Mouse (Mus musculus) heart, embryonic 16.5 days (tissue): Measurements from ENCODE around the gene Atp8a2. TPM values are rescaled to one million over a fixed set of nuclear protein-coding genes. Genes with fewer than 3 reads are reported as not detected.
A peak's percentile ranks its signal among the peaks of the same experiment; 100 is the strongest.

ENCODE experiments used
- ATAC-seq: fragments of 200-750 bp; cut with Nextera tagmentation; replicated peaks from 2 replicates; pipeline ENCODE4 v1.8.0; 2017; ENCODE audit warnings: moderate number of reproducible peaks; ENCODE audit not compliant: insufficient read depth, low FRiP score; ENCODE audit errors: extremely low read depth
- H3K27ac ChIP-seq: fragments of 300-500 bp; sonication (generic); 2 replicates; pipeline ENCODE4 v1.5.1; 2014; ENCODE audit warnings: mild to moderate bottlenecking, low read length, control low read depth, moderate library complexity
- H3K27me3 ChIP-seq: fragments of 300-500 bp; sonication (generic); 2 replicates; pipeline ENCODE4 v1.6.1; 2014; ENCODE audit warnings: low read length, mixed read lengths; ENCODE audit not compliant: control insufficient read depth, insufficient read depth
- H3K36me3 ChIP-seq: fragments of 300-500 bp; sonication (generic); 2 replicates; pipeline ENCODE4 v1.6.1; 2014; ENCODE audit not compliant: control insufficient read depth, insufficient read depth
- H3K4me1 ChIP-seq: fragments of 300-500 bp; sonication (generic); 2 replicates; pipeline ENCODE4 v1.6.1; 2014; ENCODE audit warnings: low read length, mixed read lengths; ENCODE audit not compliant: control insufficient read depth, insufficient read depth
- H3K4me2 ChIP-seq: fragments of 300-500 bp; sonication (generic); 2 replicates; pipeline ENCODE4 v1.6.1; 2014; ENCODE audit warnings: low read depth, mild to moderate bottlenecking, control low read depth, low read length
- H3K4me3 ChIP-seq: fragments of 300-500 bp; sonication (generic); 2 replicates; pipeline ENCODE4 v1.5.1; 2014; ENCODE audit warnings: mild to moderate bottlenecking, control low read depth, low read length
- H3K9ac ChIP-seq: fragments of 300-500 bp; sonication (generic); 2 replicates; pipeline ENCODE4 v1.6.1; 2014; ENCODE audit warnings: low read length, control low read depth
- H3K9me3 ChIP-seq: fragments of 300-500 bp; sonication (generic); replicated peaks from 2 replicates; pipeline ENCODE4 v1.6.1; 2016; ENCODE audit warnings: low read length; ENCODE audit not compliant: control insufficient read depth
- WGBS: fragments of 180-500 bp; shearing (Covaris S2); extraction: QIAGEN DNeasy Blood & Tissue Kit; methylation state at CpG from one replicate; pipeline ENCODE4 v1.1.7; 2014; 5-methylcytosine and 5-hydroxymethylcytosine counted together
- polyA plus RNA-seq: library from polyadenylated mRNA; unstranded; fragments of >200 nt; fragmentation: Nextera tagmentation; extraction: Ambion mirVana; gene quantifications from 2 replicates; pipeline ENCODE4 v1.2.1, GENCODE M21; 2015

The Atp8a2 gene
- polyA plus RNA-seq, 1 experiment from 2014 or later, result 6.1 TPM

DNA sequence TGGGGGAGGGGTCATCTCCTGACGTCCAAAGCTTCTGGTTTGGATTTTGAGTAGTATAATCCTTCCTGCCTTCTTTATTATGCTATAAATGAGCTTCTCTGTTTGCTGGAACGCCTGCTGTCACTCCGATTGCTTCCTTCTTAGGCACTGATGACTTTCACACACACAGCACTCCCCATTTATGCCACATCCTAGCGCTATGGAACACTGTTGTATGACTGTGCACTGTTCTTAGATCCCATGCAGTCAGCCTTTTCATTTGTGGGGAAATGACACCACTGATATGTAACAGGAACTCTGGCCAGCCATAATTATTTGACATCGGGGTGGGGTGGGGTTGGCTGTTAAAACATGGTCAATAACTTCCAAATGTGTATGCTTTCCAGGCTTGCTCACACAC, 306.2 kb downstream of the Atp8a2 start:
- no peaks in the 10 kb centered on the region for H3K36me3 ChIP-seq
- H3K4me2 ChIP-seq, result no peak overlapping the region
- H3K27ac ChIP-seq, result no peak overlapping the region
- no peak for ATAC-seq
- no peak overlapping the region for H3K9ac ChIP-seq
- peaks cover 14% of the 10 kb centered on the region for H3K4me1 ChIP-seq
- WGBS, result 71% methylated on average over 5 of the region's 5 CpGs
- H3K27me3 ChIP-seq, result peaks cover 2% of the 10 kb centered on the region
- H3K4me3 ChIP-seq, result no peak overlapping the region
- H3K9me3 ChIP-seq, result no peaks in the 10 kb centered on the region

DNA sequence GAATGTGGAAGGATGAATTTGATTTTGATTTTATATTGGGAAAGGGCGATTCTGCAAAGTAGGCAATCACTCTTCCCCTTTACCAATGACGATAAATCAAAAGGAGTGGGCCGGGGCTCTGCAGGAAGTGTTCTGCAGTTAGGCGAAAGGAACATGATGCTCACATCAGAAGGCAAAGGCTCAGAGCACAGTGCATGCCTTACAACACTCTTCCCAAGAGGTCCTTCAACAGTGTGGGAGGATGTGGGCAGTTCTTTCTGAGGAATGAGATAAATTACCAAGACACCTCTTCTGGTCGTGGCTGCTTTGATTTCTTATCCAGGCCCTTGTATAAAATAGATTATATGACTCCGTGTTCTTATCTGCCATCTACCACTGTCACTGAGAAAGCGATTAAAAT, 306.9 kb downstream of the Atp8a2 start:
- WGBS, result 45% methylated on average over 7 of the region's 7 CpGs
- Histone ChIP-seq H3K9me3 (no peaks in the 10 kb centered on the region), H3K27ac (no peak overlapping the region), H3K36me3 (no peaks in the 10 kb centered on the region), H3K27me3 (peaks cover 5% of the 10 kb centered on the region), H3K9ac (no peak overlapping the region), H3K4me3 (no peak overlapping the region), H3K4me2 (no peak overlapping the region), H3K4me1 (peaks cover 14% of the 10 kb centered on the region)
- ATAC-seq, result no peak

DNA sequence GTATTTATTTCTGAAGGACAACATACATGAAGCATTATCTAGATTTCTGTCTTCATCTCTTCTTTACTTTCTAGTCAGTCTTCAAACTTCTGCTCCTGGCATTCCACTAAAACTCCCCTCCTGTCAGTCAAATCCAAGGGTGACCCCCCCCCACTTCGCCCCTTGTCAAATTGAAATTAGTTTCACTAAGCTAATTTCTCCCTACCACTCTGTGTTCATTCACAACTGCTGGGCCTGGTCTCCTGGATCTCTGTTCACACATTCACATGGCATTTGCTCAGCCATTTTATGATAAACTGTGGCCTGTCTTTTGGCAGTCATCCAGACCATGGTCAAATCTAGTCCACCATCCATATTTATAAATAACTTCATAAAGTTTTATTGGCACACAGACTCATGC, 308.5 kb downstream of the Atp8a2 start:
- no peak overlapping the region for H3K4me2 ChIP-seq
- 84% methylated on average over 1 of the region's 1 CpGs for WGBS
- H3K27ac ChIP-seq, result no peak overlapping the region
- H3K9me3 ChIP-seq, result no peaks in the 10 kb centered on the region
- H3K9ac ChIP-seq, result no peak overlapping the region
- no peak for ATAC-seq
- peaks cover 14% of the 10 kb centered on the region for H3K4me1 ChIP-seq
- H3K4me3 ChIP-seq, result no peak overlapping the region
- H3K36me3 ChIP-seq, result no peaks in the 10 kb centered on the region
- peaks cover 5% of the 10 kb centered on the region for H3K27me3 ChIP-seq

DNA sequence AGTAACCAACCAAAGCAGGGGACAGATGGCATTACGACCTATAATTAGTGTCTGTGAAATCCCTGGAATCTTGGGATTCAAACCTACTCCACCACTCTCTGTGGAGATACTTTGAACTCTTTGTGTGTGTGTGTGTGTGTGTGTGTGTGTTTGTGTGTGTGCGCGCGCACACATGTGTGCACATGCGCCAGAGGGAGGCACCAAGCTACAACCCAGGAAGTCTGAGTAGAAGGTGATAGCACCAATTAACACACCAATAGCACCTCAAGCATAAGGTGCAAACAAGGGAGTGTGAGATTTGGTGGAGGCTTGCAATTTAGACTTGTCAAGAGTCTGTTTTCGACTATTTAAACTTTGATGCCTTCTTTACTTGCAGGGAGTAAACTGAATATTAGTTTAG, 308.9 kb downstream of the Atp8a2 start:
- H3K4me1 ChIP-seq, result peaks cover 14% of the 10 kb centered on the region
- 80% methylated on average over 6 of the region's 6 CpGs for WGBS
- peak overlapping the region; percentile 36; the same call in 1 of the 2 replicates for H3K4me2 ChIP-seq
- ATAC-seq, result no peak
- no peaks in the 10 kb centered on the region for H3K9me3 ChIP-seq
- peak overlapping the region; percentile 54 for H3K27ac ChIP-seq
- no peak overlapping the region for H3K9ac ChIP-seq
- H3K4me3 ChIP-seq, result no peak overlapping the region
- H3K36me3 ChIP-seq, result no peaks in the 10 kb centered on the region
- H3K27me3 ChIP-seq, result peaks cover 5% of the 10 kb centered on the region

DNA sequence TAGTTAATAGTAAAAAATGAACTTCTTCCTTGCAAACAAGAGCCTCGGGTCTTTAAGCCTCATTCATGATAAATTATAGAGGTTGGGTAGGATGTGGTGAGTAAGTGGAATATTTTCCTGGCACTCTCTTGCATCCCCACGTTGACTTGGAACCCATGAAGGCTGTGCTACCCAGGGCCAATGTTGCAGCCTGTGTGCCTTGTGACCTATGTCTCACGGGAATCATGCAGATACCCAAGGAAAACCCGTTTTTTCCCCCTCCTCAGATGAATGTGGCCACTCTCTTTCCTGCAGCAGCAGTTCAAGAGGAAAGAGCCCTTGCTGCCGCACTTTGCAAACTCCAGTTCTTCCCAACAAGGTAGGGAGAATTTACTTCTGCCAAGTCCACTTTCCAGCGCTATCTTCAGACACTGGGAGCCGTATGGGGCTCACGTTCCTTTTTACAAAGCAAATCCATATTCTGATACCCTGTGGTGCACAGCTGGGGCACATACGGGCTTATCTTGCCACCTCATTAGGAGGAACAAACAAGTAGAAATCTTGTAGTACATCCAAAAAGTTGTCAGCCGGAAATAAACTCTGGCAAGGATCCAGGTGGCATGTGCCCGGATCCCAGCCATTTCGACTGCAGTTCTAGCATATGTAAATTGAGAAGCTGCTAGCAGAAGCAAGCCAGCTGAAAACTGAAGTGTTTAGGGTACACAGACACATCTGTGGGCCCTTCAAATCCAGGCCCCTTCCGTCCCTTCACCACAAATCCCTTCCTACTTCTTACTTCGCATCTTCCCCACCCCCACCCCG, 309.7 kb downstream of the Atp8a2 start:
- Histone ChIP-seq H3K9ac (no peak overlapping the region), H3K27me3 (peaks cover 5% of the 10 kb centered on the region), H3K27ac (peak overlapping the region; percentile 54), H3K4me1 (peaks cover 14% of the 10 kb centered on the region), H3K4me3 (no peak overlapping the region), H3K9me3 (no peaks in the 10 kb centered on the region), H3K4me2 (peak overlapping the region; percentile 36), H3K36me3 (no peaks in the 10 kb centered on the region)
- 16% methylated on average over 15 of the region's 15 CpGs for WGBS
- ATAC-seq, result peak; percentile 62

DNA sequence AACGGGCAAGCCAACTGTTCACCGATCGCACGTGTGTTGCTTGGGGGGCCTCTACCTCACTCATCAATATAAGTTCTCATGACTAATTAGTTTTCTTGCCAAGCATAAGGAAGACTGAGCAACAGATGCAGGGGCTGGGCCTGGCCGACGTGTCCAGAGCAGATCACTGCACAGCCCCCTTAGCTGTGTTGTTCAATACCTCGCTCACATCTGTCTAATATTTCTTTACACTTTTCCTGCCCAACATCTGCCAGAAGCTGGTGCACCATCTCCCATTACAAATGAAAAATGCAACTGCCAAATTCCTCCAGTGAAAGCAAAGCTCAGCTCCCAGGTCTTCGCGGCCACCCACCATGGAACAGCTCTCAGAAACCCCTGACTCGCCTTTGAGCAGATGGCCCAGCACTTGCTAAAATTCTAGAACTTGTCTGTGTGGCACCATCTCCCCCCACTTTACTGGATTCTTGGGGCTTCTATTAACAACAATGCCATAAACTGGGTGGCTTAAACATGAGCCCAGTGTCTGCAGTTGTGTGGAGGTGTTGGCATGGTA, 313.4 kb downstream of the Atp8a2 start:
- no peaks in the 10 kb centered on the region for H3K9me3 ChIP-seq
- H3K4me1 ChIP-seq, result peaks cover 12% of the 10 kb centered on the region
- no peak overlapping the region for H3K4me3 ChIP-seq
- H3K36me3 ChIP-seq, result no peaks in the 10 kb centered on the region
- H3K4me2 ChIP-seq, result no peak overlapping the region
- no peak overlapping the region for H3K9ac ChIP-seq
- H3K27me3 ChIP-seq, result peaks cover 5% of the 10 kb centered on the region
- ATAC-seq, result no peak
- WGBS, result 89% methylated on average over 10 of the region's 10 CpGs
- no peak overlapping the region for H3K27ac ChIP-seq

DNA sequence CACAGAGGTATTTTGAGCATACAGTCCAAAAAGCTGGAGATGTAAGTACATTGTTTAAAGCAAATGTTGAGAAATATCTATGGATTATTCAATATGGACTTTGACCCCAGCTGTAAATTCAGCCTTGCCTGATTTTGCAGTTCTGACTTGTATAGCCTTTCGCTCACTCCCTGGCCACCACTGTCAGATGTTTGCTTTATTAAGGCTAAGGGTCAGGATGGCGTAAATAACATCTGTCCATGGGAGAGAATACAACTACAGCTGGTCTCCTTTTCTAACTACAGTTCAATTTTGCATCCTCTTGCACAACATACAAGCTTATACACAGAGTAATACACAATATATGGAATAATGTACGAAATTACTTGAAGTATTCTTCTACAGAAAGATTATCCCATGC, 316.1 kb downstream of the Atp8a2 start:
- no peak for ATAC-seq
- no peak overlapping the region for H3K4me3 ChIP-seq
- H3K27ac ChIP-seq, result no peak overlapping the region
- 81% methylated on average over 3 of the region's 3 CpGs for WGBS
- H3K36me3 ChIP-seq, result no peaks in the 10 kb centered on the region
- no peak overlapping the region for H3K4me2 ChIP-seq
- peaks cover 3% of the 10 kb centered on the region; the same call in 1 of the 2 replicates for H3K9me3 ChIP-seq
- peaks cover 3% of the 10 kb centered on the region; the same call in 1 of the 2 replicates for H3K27me3 ChIP-seq
- H3K9ac ChIP-seq, result no peak overlapping the region
- H3K4me1 ChIP-seq, result no peaks in the 10 kb centered on the region

DNA sequence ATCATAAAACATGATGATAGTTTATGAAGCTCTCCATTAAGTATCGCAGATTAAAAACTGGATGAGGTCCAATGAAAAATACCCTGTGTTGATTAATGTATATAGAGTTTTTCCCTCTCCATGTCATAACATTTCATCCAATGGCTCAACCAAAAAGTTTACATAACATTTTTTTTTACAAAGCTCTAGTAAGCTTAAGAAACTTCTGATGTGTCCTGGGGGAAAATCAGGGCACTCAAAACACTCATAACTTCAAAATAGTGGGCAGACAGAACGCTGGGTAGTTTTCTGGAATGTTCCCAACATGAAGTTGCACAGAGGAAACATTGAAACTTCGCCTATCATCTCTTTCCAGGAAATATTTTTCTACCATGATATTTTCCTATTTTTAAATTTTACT, 318.7 kb downstream of the Atp8a2 start:
- no peak overlapping the region for H3K4me2 ChIP-seq
- no peak overlapping the region for H3K27ac ChIP-seq
- no peaks in the 10 kb centered on the region for H3K4me1 ChIP-seq
- H3K27me3 ChIP-seq, result no peaks in the 10 kb centered on the region
- peaks cover 3% of the 10 kb centered on the region; the same call in 1 of the 2 replicates for H3K9me3 ChIP-seq
- H3K36me3 ChIP-seq, result no peaks in the 10 kb centered on the region
- WGBS, result 64% methylated on average over 3 of the region's 3 CpGs
- ATAC-seq, result no peak
- H3K9ac ChIP-seq, result no peak overlapping the region
- no peak overlapping the region for H3K4me3 ChIP-seq

DNA sequence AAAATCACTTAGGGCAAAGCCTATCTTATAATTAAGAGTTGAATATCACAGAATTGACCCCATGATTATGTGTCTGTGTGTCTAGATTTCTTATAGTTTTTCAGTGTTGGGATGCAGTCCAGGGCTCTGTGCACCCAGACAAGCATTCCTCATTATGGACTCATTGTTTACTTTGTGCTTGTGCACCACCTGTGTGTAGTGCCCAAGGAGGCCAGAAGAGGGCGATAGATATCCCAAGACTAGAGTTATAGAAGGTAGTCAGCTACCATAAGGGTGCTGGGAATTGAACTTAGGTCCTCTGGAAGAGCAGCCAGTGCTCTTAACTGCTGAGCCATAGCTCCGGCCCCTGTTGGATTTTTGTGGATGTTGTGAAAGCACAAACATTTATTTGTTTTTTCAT, 320.5 kb downstream of the Atp8a2 start:
- Histone ChIP-seq H3K27me3 (no peaks in the 10 kb centered on the region), H3K27ac (no peak overlapping the region), H3K9ac (no peak overlapping the region), H3K36me3 (no peaks in the 10 kb centered on the region), H3K4me3 (no peak overlapping the region), H3K4me2 (no peak overlapping the region), H3K9me3 (peaks cover 3% of the 10 kb centered on the region; the same call in 1 of the 2 replicates), H3K4me1 (no peaks in the 10 kb centered on the region)
- no peak for ATAC-seq
- 76% methylated on average over 2 of the region's 2 CpGs for WGBS
